In the genomic region with DNA sequence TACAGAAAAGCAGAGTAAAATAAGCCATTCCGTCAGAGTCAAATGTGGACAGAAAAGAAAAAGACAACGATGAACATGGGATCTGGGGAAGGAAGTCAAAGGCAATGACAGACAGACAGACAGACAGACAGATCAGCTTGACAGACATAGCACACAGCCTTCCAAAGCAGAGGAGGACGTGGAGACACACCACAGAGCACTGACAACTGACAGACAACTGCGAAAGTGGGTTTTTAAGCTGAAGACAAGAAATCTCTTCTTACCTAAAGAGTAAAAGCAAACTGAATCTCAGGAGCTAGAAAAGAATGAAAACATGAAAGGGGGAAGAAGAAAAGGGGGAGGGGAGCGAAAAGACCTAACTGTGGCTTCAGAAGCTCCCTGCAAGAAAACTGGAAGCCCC, we compare ENCODE assay signal across 28 mouse cellular contexts.
"Had no signal": no experiment of that assay in that cellular context is flagged by ENCODE, and none has a peak within 500 bp of the region (broad histone marks: within the 10 kb centered on the region; RNA-seq: fewer than 3 reads in every experiment).

No protein-coding gene starts in this region.

- H3K9ac ChIP-seq: embryonic facial prominence, embryonic 12.5 days; embryonic facial prominence, embryonic 13.5 days; embryonic facial prominence, embryonic 15.5 days; forebrain, embryonic 12.5 days; forebrain, embryonic 13.5 days; forebrain, embryonic 15.5 days; forebrain, postnatal 0 days had no signal

- H3K36me3 ChIP-seq: embryonic facial prominence, embryonic 10.5 days; embryonic facial prominence, embryonic 12.5 days; embryonic facial prominence, embryonic 13.5 days; embryonic facial prominence, embryonic 15.5 days; forebrain, embryonic 10.5 days; forebrain, embryonic 12.5 days; forebrain, embryonic 15.5 days had no signal

- H3K27ac ChIP-seq: embryonic facial prominence, embryonic 10.5 days; embryonic facial prominence, embryonic 12.5 days; embryonic facial prominence, embryonic 13.5 days; embryonic facial prominence, embryonic 15.5 days; forebrain, embryonic 10.5 days; forebrain, embryonic 12.5 days; forebrain, embryonic 13.5 days; forebrain, embryonic 15.5 days; gastrocnemius, adult 2 months had no signal

- H3K4me1 ChIP-seq: forebrain, embryonic 12.5 days; forebrain, embryonic 13.5 days; forebrain, embryonic 15.5 days had no signal

- ATAC-seq: forebrain, embryonic 13.5 days; forebrain, embryonic 14.5 days; forebrain, embryonic 15.5 days; forebrain, embryonic 16.5 days; forebrain, postnatal 0 days had no signal

- DNase-seq: cerebellum, adult 18-20 months; cerebellum, adult 2 months; cerebellum, adult 8-10 months; cerebellum, adult 9-10 months; cerebellum, adult 9-11 months; cerebellum, postnatal 10 days; cerebellum, postnatal 14 days; cerebellum, postnatal 25 days; cerebellum, postnatal 36 days; embryo, embryonic 11 days; forebrain, postnatal 0 days; gastrocnemius, adult 2 months; gastrocnemius, postnatal 10 days; gastrocnemius, postnatal 14 days; gastrocnemius, postnatal 25 days; gastrocnemius, postnatal 36 days; heart, adult 18-20 months had no signal

- H3K4me3 ChIP-seq: embryonic facial prominence, embryonic 10.5 days; embryonic facial prominence, embryonic 12.5 days; embryonic facial prominence, embryonic 13.5 days; embryonic facial prominence, embryonic 15.5 days; erythroblast, embryonic 14.5 days; forebrain, embryonic 10.5 days; forebrain, embryonic 12.5 days; forebrain, embryonic 13.5 days; forebrain, embryonic 15.5 days; gastrocnemius, adult 2 months had no signal

- H3K27me3 ChIP-seq: embryonic facial prominence, embryonic 12.5 days; embryonic facial prominence, embryonic 13.5 days; embryonic facial prominence, embryonic 15.5 days; forebrain, embryonic 12.5 days; forebrain, embryonic 13.5 days; forebrain, embryonic 15.5 days had no signal

- H3K9me3 ChIP-seq: embryonic facial prominence, embryonic 12.5 days; embryonic facial prominence, embryonic 13.5 days; embryonic facial prominence, embryonic 15.5 days had no signal

- H3K4me2 ChIP-seq: embryonic facial prominence, embryonic 12.5 days; embryonic facial prominence, embryonic 13.5 days; embryonic facial prominence, embryonic 15.5 days; forebrain, embryonic 12.5 days; forebrain, embryonic 13.5 days; forebrain, embryonic 15.5 days had no signal
